Mouse (Mus musculus) testis, adult 2 months (tissue): ENCODE measurements at regions not wholly inside any gene's neighbourhood (a gene's known extent, or its start where the extent isn't known, plus 50 kb on each side); places are given as distances from the start of the nearest gene placed in this dataset.

Experiments
- H3K27ac ChIP-seq: fragments of 200-500 bp; 2 replicates; pipeline ENCODE4 v1.5.1; 2012; ENCODE audit warnings: low read depth, low read length; ENCODE audit not compliant: control insufficient read depth, insufficient read depth
- H3K27me3 ChIP-seq: fragments of 200-500 bp; 2 replicates; pipeline ENCODE4 v1.6.1; 2012; ENCODE audit warnings: mild to moderate bottlenecking, low read length, moderate library complexity; ENCODE audit not compliant: control insufficient read depth, insufficient read depth
- H3K36me3 ChIP-seq: fragments of 200-500 bp; 2 replicates; pipeline ENCODE4 v1.6.1; 2012; ENCODE audit warnings: mild to moderate bottlenecking, low read length; ENCODE audit not compliant: control insufficient read depth, insufficient read depth
- H3K4me1 ChIP-seq: fragments of 200-500 bp; 2 replicates; pipeline ENCODE4 v1.6.1; 2012; ENCODE audit warnings: low read length; ENCODE audit not compliant: control insufficient read depth, insufficient read depth
- H3K4me3 ChIP-seq: fragments of 200-500 bp; 2 replicates; pipeline ENCODE4 v1.5.1; 2012; ENCODE audit warnings: low read depth, mild to moderate bottlenecking, low read length, moderate library complexity, mixed read lengths; ENCODE audit not compliant: control insufficient read depth
- CTCF ChIP-seq: fragments of 200-500 bp; IDR thresholded peaks from 2 replicates; pipeline ENCODE4 v1.5.1; 2012; ENCODE audit warnings: low read depth, mild to moderate bottlenecking, inconsistent platforms, low read length, moderate library complexity; ENCODE audit not compliant: control insufficient read depth, insufficient read depth, insufficient replicate concordance
- POLR2A ChIP-seq: fragments of 200-500 bp; IDR thresholded peaks from 2 replicates; pipeline ENCODE4 v1.6.1; 2012; ENCODE audit warnings: low read depth, mild to moderate bottlenecking, inconsistent platforms, low read length, moderate library complexity; ENCODE audit not compliant: control insufficient read depth

DNA sequence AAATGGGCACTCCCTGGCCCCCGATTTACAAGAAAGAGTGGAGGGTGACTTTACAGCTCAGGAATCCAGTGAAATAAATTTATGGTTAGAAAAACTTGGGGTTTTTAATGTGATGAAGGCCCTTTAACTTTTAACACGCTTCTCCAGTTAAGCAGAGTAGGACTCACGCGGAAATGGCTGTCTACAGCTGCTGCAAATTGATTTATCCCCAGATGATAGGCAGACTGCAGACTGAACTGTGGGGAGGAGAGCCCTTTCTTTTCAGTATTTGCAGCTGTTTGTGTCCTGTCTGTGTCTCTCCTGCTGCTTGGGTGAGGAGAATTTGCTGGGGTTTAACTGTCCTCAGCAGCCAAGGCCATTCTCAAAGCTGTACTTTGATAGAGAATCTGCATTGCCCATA lies 132.0 kb upstream of the Mki67 start:
- no peaks in the 10 kb centered on the region for H3K27me3 ChIP-seq
- no peak overlapping the region for H3K27ac ChIP-seq
- H3K4me1 ChIP-seq = peaks cover under 1% of the 10 kb centered on the region; the same call in 1 of the 2 replicates
- no peak overlapping the region for H3K4me3 ChIP-seq
- TF ChIP-seq POLR2A = no peak
- TF ChIP-seq CTCF = no peak
- no peaks in the 10 kb centered on the region for H3K36me3 ChIP-seq

- TF ChIP-seq POLR2A (no peak), CTCF (no peak)
- Histone ChIP-seq H3K36me3 (no peaks in the 10 kb centered on the region), H3K4me1 (peaks cover 5% of the 10 kb centered on the region; the same call in 1 of the 2 replicates), H3K4me3 (no peak overlapping the region), H3K27ac (no peak overlapping the region), H3K27me3 (0 out of 2 replicates have a peak, but pooled peaks cover 2% of the 10 kb centered on the region)
Measured at GRCm38 (mm10) chr7:135848833-135849232, 132.7 kb upstream of the Mki67 start.

GRCm38 (mm10) chr7:135853127-135853813 lies 137.1 kb upstream of the Mki67 start:
- TF ChIP-seq POLR2A (no peak), CTCF (no peak)
- Histone ChIP-seq H3K4me3 (no peak overlapping the region; the same call in 1 of the 2 replicates), H3K4me1 (peaks cover 7% of the 10 kb centered on the region), H3K27ac (no peak overlapping the region), H3K36me3 (no peaks in the 10 kb centered on the region), H3K27me3 (peaks cover 4% of the 10 kb centered on the region; the same call in 1 of the 2 replicates)

DNA sequence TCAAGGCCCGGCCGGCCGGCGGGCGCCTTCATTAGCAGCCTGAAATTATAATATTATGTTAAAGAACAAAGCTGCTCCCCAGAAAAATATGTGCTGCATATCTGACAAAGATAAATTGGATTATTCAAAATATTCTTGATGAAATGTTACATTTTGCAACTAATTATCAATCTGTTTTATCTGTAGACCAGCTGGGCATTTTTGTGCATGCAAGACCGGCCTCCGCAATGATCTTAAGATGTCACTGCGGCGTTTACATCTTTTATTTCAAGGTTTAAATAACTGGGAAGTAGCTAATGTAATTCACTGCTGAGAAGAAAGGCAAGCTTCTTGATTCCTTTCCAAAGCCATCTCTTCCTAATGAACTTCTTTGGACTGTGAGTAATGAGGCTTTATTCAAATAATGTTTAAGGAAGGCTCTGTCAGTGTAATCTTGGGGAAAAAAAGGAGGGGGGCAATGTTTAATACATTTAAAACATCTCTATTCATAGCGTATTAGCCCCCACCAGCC lies 137.7 kb upstream of the Mki67 start:
- TF ChIP-seq POLR2A = no peak
- TF ChIP-seq CTCF = no peak
- H3K27ac ChIP-seq = no peak overlapping the region
- H3K27me3 ChIP-seq = peaks cover 4% of the 10 kb centered on the region; the same call in 1 of the 2 replicates
- no peak overlapping the region; the same call in 1 of the 2 replicates for H3K4me3 ChIP-seq
- H3K36me3 ChIP-seq = no peaks in the 10 kb centered on the region
- peaks cover 7% of the 10 kb centered on the region for H3K4me1 ChIP-seq

GRCm38 (mm10) chr7:135860288-135860687 lies 144.1 kb upstream of the Mki67 start:
- Histone ChIP-seq H3K27me3 (no peaks in the 10 kb centered on the region), H3K36me3 (no peaks in the 10 kb centered on the region), H3K4me3 (no peak overlapping the region), H3K4me1 (peaks cover 4% of the 10 kb centered on the region; the same call in 1 of the 2 replicates), H3K27ac (no peak overlapping the region)
- TF ChIP-seq CTCF (no peak), POLR2A (no peak)

GRCm38 (mm10) chr7:135860741-135861408 lies 144.7 kb upstream of the Mki67 start:
- Histone ChIP-seq H3K27me3 (no peaks in the 10 kb centered on the region), H3K4me1 (peaks cover 4% of the 10 kb centered on the region; the same call in 1 of the 2 replicates), H3K4me3 (no peak overlapping the region), H3K27ac (no peak overlapping the region), H3K36me3 (no peaks in the 10 kb centered on the region)
- TF ChIP-seq CTCF (no peak), POLR2A (no peak)

DNA sequence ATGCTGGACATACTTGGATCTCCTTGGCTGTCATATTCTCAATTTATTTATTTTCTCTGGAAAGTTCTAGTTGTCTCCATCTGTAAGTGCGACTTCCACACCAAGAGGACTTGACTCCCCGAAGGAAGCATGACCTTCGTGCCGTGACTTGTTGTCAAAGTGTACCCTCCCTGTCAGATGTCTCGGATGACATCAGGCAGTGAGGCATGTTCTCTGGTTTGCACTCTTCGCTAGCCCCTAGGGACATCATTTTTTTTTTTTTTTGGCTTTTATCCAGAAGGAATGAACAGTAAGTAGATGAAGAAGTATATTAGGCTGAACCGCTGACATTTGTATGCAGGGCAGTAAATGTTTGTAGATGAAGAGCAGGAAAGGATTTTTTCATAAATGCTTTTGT lies 145.2 kb upstream of the Mki67 start:
- H3K27ac ChIP-seq = no peak overlapping the region
- TF ChIP-seq CTCF = no peak
- TF ChIP-seq POLR2A = no peak
- no peaks in the 10 kb centered on the region for H3K36me3 ChIP-seq
- no peak overlapping the region for H3K4me3 ChIP-seq
- H3K27me3 ChIP-seq = no peaks in the 10 kb centered on the region
- H3K4me1 ChIP-seq = peaks cover 4% of the 10 kb centered on the region; the same call in 1 of the 2 replicates
